In the genomic region with DNA sequence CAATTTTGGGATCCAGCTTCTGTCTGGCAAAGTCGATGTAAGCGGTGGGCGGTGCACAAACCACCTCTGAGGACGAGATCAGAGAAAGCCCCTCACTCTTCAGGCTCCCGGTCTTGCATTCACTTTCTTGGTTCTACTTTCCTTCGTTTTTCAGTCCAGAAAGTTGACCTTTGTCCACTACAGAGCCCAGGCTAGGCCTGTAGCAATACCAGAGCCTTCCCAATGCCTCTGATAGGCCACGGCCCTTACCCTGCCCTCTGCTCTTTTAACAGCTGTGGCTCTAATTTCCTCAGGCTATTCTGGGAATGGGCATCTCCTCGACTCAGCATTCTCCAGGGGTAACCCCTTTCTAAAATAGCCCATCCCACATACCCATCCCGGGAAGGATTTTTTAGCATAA, we compare ENCODE assay signal across 9 mouse cellular contexts. TPM values are rescaled to one million over a fixed set of nuclear protein-coding genes. Genes with fewer than 3 reads are reported as not detected.
DNase-seq lines count a peak whose midpoint lies in the region; ATAC-seq and TF ChIP-seq lines count a peak whose summit lies in the region.
"Had no signal": no experiment of that assay in that cellular context is flagged by ENCODE, and none has a peak within 500 bp of the region (broad histone marks: within the 10 kb centered on the region; RNA-seq: fewer than 3 reads in every experiment).

No protein-coding gene starts in this region.

- H3K4me3 ChIP-seq in gastrocnemius, adult 2 months: peak overlapping the region; percentile 90
- peak overlapping the region; percentile 90 for H3K4me3 ChIP-seq in ES-Bruce4 (ENCODE audit: low read depth, low read length)
- H3K4me3 ChIP-seq in liver, embryonic 14.5 days (ENCODE audit: insufficient read depth in 1 of 2, low read depth in 2 of 2, low read length in 2 of 2): peak overlapping the region; percentile 89 to 94

- H3K27me3 ChIP-seq in ES-Bruce4 (ENCODE audit: control insufficient read depth, insufficient read depth, low read length, poor library complexity, severe bottlenecking): no peaks in the 10 kb centered on the region
- H3K27me3 ChIP-seq in liver, embryonic 14.5 days (ENCODE audit: control insufficient read depth, insufficient read depth, low read length): no peaks in the 10 kb centered on the region

- TF ChIP-seq CTCF in gastrocnemius, adult 2 months (IDR thresholded peaks at IDR 0.05): no peak
- no peak for TF ChIP-seq CTCF in ES-Bruce4 (IDR thresholded peaks at IDR 0.05; ENCODE audit: low read depth, low read length)
- no peak for TF ChIP-seq CTCF in liver, embryonic 14.5 days (IDR thresholded peaks at IDR 0.05; ENCODE audit: low read depth)

- intact Hi-C loops in gastrocnemius, adult 2 months (cut with DNase I): no loop called here
- intact Hi-C loops in gastrocnemius, postnatal 14 days (cut with DNase I; ENCODE audit: low total_unique reads): no loop called here

- 24% methylated on average over 9 of the region's 9 CpGs for WGBS in liver, embryonic 14.5 days (ENCODE audit: insufficient replicate concordance)

- H3K27ac ChIP-seq in gastrocnemius, adult 2 months: peak overlapping the region; percentile 99
- H3K27ac ChIP-seq in ES-Bruce4 (ENCODE audit: insufficient read depth, low read length): no peak overlapping the region
- H3K27ac ChIP-seq in liver, embryonic 14.5 days: peak overlapping the region; percentile 84

- no peaks in the 10 kb centered on the region for H3K9me3 ChIP-seq in ES-Bruce4 (replicated peaks; ENCODE audit: control insufficient read depth, insufficient read depth, low read length, poor library complexity, severe bottlenecking)
- H3K9me3 ChIP-seq in liver, embryonic 14.5 days (ENCODE audit: control insufficient read depth, low read length): no peaks in the 10 kb centered on the region

- DNase-seq in gastrocnemius, adult 2 months: peak; percentile 78
- DNase-seq in gastrocnemius, postnatal 14 days: no peak
- DNase-seq in gastrocnemius, postnatal 10 days: peak; percentile 28
- no peak for DNase-seq in liver, embryonic 14.5 days (ENCODE audit: low read depth in 3 of 3, low spot score in 3 of 3)
- DNase-seq in ovary, postnatal 36 days (ENCODE audit: low spot score): no peak
- DNase-seq in frontal cortex, postnatal 14 days (ENCODE audit: low spot score in 2 of 2): no peak
- no peak for DNase-seq in natural killer cell, adult 2 months (ENCODE audit: low spot score in 2 of 2)

- TF ChIP-seq EP300 in ES-Bruce4 (IDR thresholded peaks at IDR 0.05; ENCODE audit: insufficient read depth, low read depth, low read length): no peak
- no peak for TF ChIP-seq EP300 in liver, embryonic 14.5 days (IDR thresholded peaks at IDR 0.05; ENCODE audit: low read depth)

- TF ChIP-seq POLR2A in ES-Bruce4 (IDR thresholded peaks at IDR 0.05; ENCODE audit: insufficient read depth, low read length): no peak

- peaks cover 11% of the 10 kb centered on the region for H3K36me3 ChIP-seq in ES-Bruce4 (ENCODE audit: control insufficient read depth, insufficient read depth, low read length, poor library complexity, severe bottlenecking)
- H3K36me3 ChIP-seq in liver, embryonic 14.5 days (replicated peaks; ENCODE audit: control insufficient read depth, insufficient read depth, low read depth): peaks cover 26% of the 10 kb centered on the region

- no peak for ATAC-seq in liver, embryonic 14.5 days (ENCODE audit: insufficient read depth)

- H3K4me1 ChIP-seq in ES-Bruce4 (ENCODE audit: control insufficient read depth, insufficient read depth, low read length): no peaks in the 10 kb centered on the region
- H3K4me1 ChIP-seq in liver, embryonic 14.5 days (replicated peaks; ENCODE audit: control insufficient read depth in 2 of 2, insufficient read depth in 2 of 2, low read length in 1 of 2): peaks cover 17 to 28% of the 10 kb centered on the region in 2 experiments

- H3K9ac ChIP-seq in ES-Bruce4 (ENCODE audit: low read depth, poor library complexity, severe bottlenecking): peak overlapping the region; percentile 77
- peak overlapping the region; percentile 90 for H3K9ac ChIP-seq in liver, embryonic 14.5 days (replicated peaks)

- H3K4me2 ChIP-seq in liver, embryonic 14.5 days (ENCODE audit: low read depth): peak overlapping the region; percentile 88

RNA-seq across cellular contexts. Expression of gene Tpi1, which starts 1.2 kb away (rescaled TPM):
- total RNA-seq in gastrocnemius, adult 2 months (2021): 1,000 to 10,000 TPM; 2,224 to 2,391 TPM
- 1,000 to 10,000 TPM; 2,868 to 2,952 TPM for total RNA-seq in gastrocnemius, postnatal 14 days (2021)
- 377 and 389 TPM in 2 replicates for polyA plus RNA-seq in ES-Bruce4 (2011; ENCODE audit: insufficient read depth, insufficient read length, low read depth, missing spikeins)
- total RNA-seq in gastrocnemius, postnatal 10 days (2021): 1,000 to 10,000 TPM; 2,520 to 2,805 TPM
- polyA plus RNA-seq in liver, embryonic 14.5 days (2012; rRNA removed): 266 and 292 TPM in 2 replicates
- polyA plus RNA-seq in liver, embryonic 14.5 days (2014; fragmentation: Nextera tagmentation; extraction: Ambion mirVana): 418 and 420 TPM in 2 replicates

RNA-seq across cellular contexts. Expression of gene Spsb2, which starts 4.4 kb away (rescaled TPM):
- 1 to 10 TPM; 2.0 to 2.5 TPM for total RNA-seq in gastrocnemius, adult 2 months (2021)
- total RNA-seq in gastrocnemius, postnatal 14 days (2021): 1 to 10 TPM; 3.7 to 4.8 TPM
- polyA plus RNA-seq in ES-Bruce4 (2011; ENCODE audit: insufficient read depth, insufficient read length, low read depth, missing spikeins): 4.6 and 5.4 TPM in 2 replicates
- total RNA-seq in gastrocnemius, postnatal 10 days (2021): 1 to 10 TPM; 3.5 to 6.5 TPM
- polyA plus RNA-seq in liver, embryonic 14.5 days (2012; rRNA removed): 4.1 and 5.0 TPM in 2 replicates
- polyA plus RNA-seq in liver, embryonic 14.5 days (2014; fragmentation: Nextera tagmentation; extraction: Ambion mirVana): 4.7 and 5.0 TPM in 2 replicates

RNA-seq across cellular contexts. Expression of gene Usp5, which starts 16.4 kb away (rescaled TPM):
- total RNA-seq in gastrocnemius, adult 2 months (2021): 10 to 100 TPM; 43.4 to 50.1 TPM
- total RNA-seq in gastrocnemius, postnatal 14 days (2021): 10 to 100 TPM; 55.3 to 61.9 TPM
- 80.9 and 85.2 TPM in 2 replicates for polyA plus RNA-seq in ES-Bruce4 (2011; ENCODE audit: insufficient read depth, insufficient read length, low read depth, missing spikeins)
- 10 to 100 TPM; 66.2 to 66.4 TPM for total RNA-seq in gastrocnemius, postnatal 10 days (2021)
- polyA plus RNA-seq in liver, embryonic 14.5 days (2012; rRNA removed): 24.4 and 27.6 TPM in 2 replicates
- 38.0 and 42.5 TPM in 2 replicates for polyA plus RNA-seq in liver, embryonic 14.5 days (2014; fragmentation: Nextera tagmentation; extraction: Ambion mirVana)

RNA-seq across cellular contexts. Expression of gene Cdca3, which starts 16.5 kb away (rescaled TPM):
- under 1 TPM; 0.26 to 0.31 TPM for total RNA-seq in gastrocnemius, adult 2 months (2021)
- total RNA-seq in gastrocnemius, postnatal 14 days (2021): 1 to 10 TPM; 4.6 to 5.0 TPM
- polyA plus RNA-seq in ES-Bruce4 (2011; ENCODE audit: insufficient read depth, insufficient read length, low read depth, missing spikeins): 162 and 187 TPM in 2 replicates
- total RNA-seq in gastrocnemius, postnatal 10 days (2021): 10 to 100 TPM; 13.5 to 14.3 TPM
- polyA plus RNA-seq in liver, embryonic 14.5 days (2012; rRNA removed): 147 and 165 TPM in 2 replicates
- polyA plus RNA-seq in liver, embryonic 14.5 days (2014; fragmentation: Nextera tagmentation; extraction: Ambion mirVana): 205 and 206 TPM in 2 replicates

RNA-seq across cellular contexts. Expression of gene Gnb3, which starts 27.2 kb away (rescaled TPM):
- total RNA-seq in gastrocnemius, adult 2 months (2021): 1 to 10 TPM in 1 of 2 experiments, under 1 TPM in 1; 0.75 to 1.4 TPM
- 1 to 10 TPM; 6.6 to 7.0 TPM for total RNA-seq in gastrocnemius, postnatal 14 days (2021)
- not detected in 2 replicates for polyA plus RNA-seq in ES-Bruce4 (2011; ENCODE audit: insufficient read depth, insufficient read length, low read depth, missing spikeins)
- total RNA-seq in gastrocnemius, postnatal 10 days (2021): 1 to 10 TPM; 8.4 to 9.4 TPM
- polyA plus RNA-seq in liver, embryonic 14.5 days (2012; rRNA removed): 0.03 and 0.06 TPM in 2 replicates
- polyA plus RNA-seq in liver, embryonic 14.5 days (2014; fragmentation: Nextera tagmentation; extraction: Ambion mirVana): 0.23 TPM in 1 of 2 replicates, not detected in the other
- total RNA-seq: hematopoietic stem cell, adult 5-6 weeks had no signal

Comparison
In these comparisons a context has a peak if more than half of its experiments do, and no peak if none do; other contexts are left out.
1. DNase-seq: peak in gastrocnemius, adult 2 months (single experiment) and gastrocnemius, postnatal 10 days (single experiment); none in gastrocnemius, postnatal 14 days (single experiment), liver, embryonic 14.5 days (0 of 3), ovary, postnatal 36 days (single experiment), frontal cortex, postnatal 14 days (0 of 2) and natural killer cell, adult 2 months (0 of 2).
2. Peak in every context shown above with its lines, with median percentiles within 50 percentile points of each other: H3K4me3 ChIP-seq.